Mouse (Mus musculus): ENCODE measurements around the gene Rabepk. TPM values are rescaled to one million over a fixed set of nuclear protein-coding genes. Genes with fewer than 3 reads are reported as not detected.
"Not testable (repeated sequence)": the region's sequence is repeated elsewhere in the genome, so short reads cannot be mapped to it uniquely, and the experiment has no call there.

Rabepk gene
- total RNA-seq, 2 experiments from 2014 or later, result 1.2 to 10.1 TPM

GRCm38 (mm10) chr2:34771368-34772226 lies 28.1 kb downstream of the Rabepk start, which contains the start of gene Hspa5:
TSS of gene Hspa5 (plus strand) at chr2:34771970.
- peak; percentile 93 for ATAC-seq (replicated peaks; ENCODE audit: low FRiP score, poor library complexity, severe bottlenecking)

- no peak for ATAC-seq (replicated peaks; ENCODE audit: low FRiP score, poor library complexity, severe bottlenecking)
Observed at GRCm38 (mm10) chr2:34770951-34771350, 28.8 kb downstream of the Rabepk start.

GRCm38 (mm10) chr2:34770049-34770448 lies 29.7 kb downstream of the Rabepk start:
- no peak for ATAC-seq (replicated peaks; ENCODE audit: low FRiP score, poor library complexity, severe bottlenecking)

GRCm38 (mm10) chr2:34764801-34765200 lies 34.9 kb downstream of the Rabepk start:
- ATAC-seq (replicated peaks; ENCODE audit: low FRiP score, poor library complexity, severe bottlenecking), result no peak

GRCm38 (mm10) chr2:34762872-34763271 lies 36.8 kb downstream of the Rabepk start:
- peak; percentile 57; the same call in 1 of the 2 replicates for ATAC-seq (replicated peaks; ENCODE audit: low FRiP score, poor library complexity, severe bottlenecking)

- peak; percentile 91 for ATAC-seq (replicated peaks; ENCODE audit: low FRiP score, poor library complexity, severe bottlenecking)
Observed at GRCm38 (mm10) chr2:34762174-34762573, 37.5 kb downstream of the Rabepk start.

- not testable (repeated sequence) for ATAC-seq (replicated peaks; ENCODE audit: low FRiP score, poor library complexity, severe bottlenecking)
Observed at GRCm38 (mm10) chr2:34761272-34761671, 38.4 kb downstream of the Rabepk start.

GRCm38 (mm10) chr2:34757341-34757740 lies 42.4 kb downstream of the Rabepk start:
- ATAC-seq (replicated peaks; ENCODE audit: low FRiP score, poor library complexity, severe bottlenecking), result no peak

GRCm38 (mm10) chr2:34754551-34755358 lies 45.0 kb downstream of the Rabepk start, which contains the start of gene Gapvd1:
TSS of gene Gapvd1 (minus strand) at chr2:34755232.
- ATAC-seq (replicated peaks; ENCODE audit: low FRiP score, poor library complexity, severe bottlenecking), result peak; percentile 43; the same call in 1 of the 2 replicates

GRCm38 (mm10) chr2:34753811-34754550 lies 45.7 kb downstream of the Rabepk start:
- ATAC-seq (replicated peaks; ENCODE audit: low FRiP score, poor library complexity, severe bottlenecking), result peak; percentile 87

GRCm38 (mm10) chr2:34750245-34750644 lies 49.5 kb downstream of the Rabepk start:
- ATAC-seq (replicated peaks; ENCODE audit: low FRiP score, poor library complexity, severe bottlenecking), result no peak

GRCm38 (mm10) chr2:34748479-34748878 lies 51.2 kb downstream of the Rabepk start:
- 0 out of 2 replicates have a peak, but pooled peaks have one; percentile 17 for ATAC-seq (replicated peaks; ENCODE audit: low FRiP score, poor library complexity, severe bottlenecking)

GRCm38 (mm10) chr2:34745673-34746072 lies 54.0 kb downstream of the Rabepk start:
- ATAC-seq (replicated peaks; ENCODE audit: low FRiP score, poor library complexity, severe bottlenecking), result no peak

- no peak for ATAC-seq (replicated peaks; ENCODE audit: low FRiP score, poor library complexity, severe bottlenecking)
Observed at GRCm38 (mm10) chr2:34744476-34744875, 55.2 kb downstream of the Rabepk start.

- ATAC-seq (replicated peaks; ENCODE audit: low FRiP score, poor library complexity, severe bottlenecking), result no peak
Observed at GRCm38 (mm10) chr2:34742675-34743074, 57.0 kb downstream of the Rabepk start.

- ATAC-seq (replicated peaks; ENCODE audit: low FRiP score, poor library complexity, severe bottlenecking), result 0 out of 2 replicates have a peak, but pooled peaks have one; percentile 12
Observed at GRCm38 (mm10) chr2:34741390-34742159, 58.1 kb downstream of the Rabepk start.

- peak; percentile 91 for ATAC-seq (replicated peaks; ENCODE audit: low FRiP score, poor library complexity, severe bottlenecking)
Observed at GRCm38 (mm10) chr2:34739684-34740391, 59.9 kb downstream of the Rabepk start.

GRCm38 (mm10) chr2:34737911-34738310 lies 61.8 kb downstream of the Rabepk start:
- no peak for ATAC-seq (replicated peaks; ENCODE audit: low FRiP score, poor library complexity, severe bottlenecking)

Data from erythroblast, adult 5-6 weeks (primary cell).